Mouse (Mus musculus) gastrocnemius, postnatal 10 days (tissue): ENCODE measurements at regions not wholly inside any gene's neighbourhood (a gene's known extent, or its start where the extent isn't known, plus 50 kb on each side); places are given as distances from the start of the nearest gene placed in this dataset.
A peak's percentile ranks its signal among the peaks of the same experiment; 100 is the strongest.
"Not testable (repeated sequence)": the region's sequence is repeated elsewhere in the genome, so short reads cannot be mapped to it uniquely, and the experiment has no call there.

Source experiments
- DNase-seq: peaks from one replicate; pipeline ENCODE4 v3.0.0; 2021; ENCODE audit warnings: mixed read lengths

DNA sequence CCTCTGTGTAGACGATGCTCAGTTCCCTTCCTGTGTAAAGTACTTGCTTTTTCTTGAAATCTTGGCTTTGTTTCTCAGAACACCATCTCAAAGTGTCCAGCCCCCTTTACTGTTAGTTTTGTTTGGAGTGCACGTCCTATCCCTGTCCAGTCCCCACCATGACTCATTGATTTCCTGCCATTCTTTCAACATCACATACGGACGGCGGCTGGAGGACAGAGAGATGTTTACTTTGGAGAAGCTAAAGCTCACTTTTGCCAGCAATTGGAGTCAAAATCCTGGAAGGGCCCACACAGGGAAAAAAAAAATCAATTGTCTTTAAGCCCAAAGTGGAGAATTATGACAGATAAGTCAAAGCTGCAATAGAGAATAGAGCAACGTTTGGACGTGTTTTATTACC is 51.8 kb downstream of the Gm5426 start:
- no peak for DNase-seq

DNA sequence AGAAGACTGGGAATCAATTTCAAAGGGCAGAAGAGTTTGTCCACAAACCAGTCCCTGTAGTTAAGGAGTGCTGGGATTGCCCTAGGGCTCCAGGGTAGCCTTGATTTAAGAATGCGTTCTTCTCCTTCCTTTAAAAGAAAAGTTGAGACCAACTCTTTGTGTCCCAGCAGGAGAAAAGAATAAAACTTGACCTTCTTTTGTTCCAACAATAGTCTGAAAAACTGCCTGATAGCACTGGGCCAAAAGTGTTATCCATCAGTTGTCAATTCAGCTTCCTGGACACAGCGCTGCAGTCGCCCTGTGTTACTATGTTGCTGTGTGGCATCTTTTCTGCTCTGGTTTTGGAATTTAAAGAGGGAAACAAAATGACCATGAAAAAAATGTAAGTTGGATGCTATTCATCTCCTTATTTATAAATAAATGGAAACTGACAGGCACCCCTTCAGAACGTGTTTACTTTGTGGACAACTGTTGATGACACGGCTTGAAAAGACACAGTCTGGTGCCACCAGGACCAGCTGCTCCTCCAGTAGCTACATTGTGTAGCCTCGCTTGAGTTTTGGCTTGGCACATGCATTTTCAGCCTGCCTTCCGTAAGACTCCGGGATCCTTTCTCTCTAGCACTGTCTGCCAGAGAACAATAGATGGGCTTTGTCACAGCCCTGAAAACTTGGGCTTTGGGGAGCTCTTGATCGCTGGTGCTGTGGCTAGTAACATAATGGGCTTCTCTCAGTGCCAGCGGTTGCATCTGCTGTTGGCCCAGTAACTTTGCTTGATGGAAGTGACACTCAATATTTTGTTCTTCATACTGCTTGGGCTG is 54.0 kb downstream of the Gm5426 start:
- no peak for DNase-seq

- DNase-seq: no peak
These were observed 64.7 kb downstream of the Gm5426 start for GRCm38 (mm10) chr10:96200932-96201641.

DNA sequence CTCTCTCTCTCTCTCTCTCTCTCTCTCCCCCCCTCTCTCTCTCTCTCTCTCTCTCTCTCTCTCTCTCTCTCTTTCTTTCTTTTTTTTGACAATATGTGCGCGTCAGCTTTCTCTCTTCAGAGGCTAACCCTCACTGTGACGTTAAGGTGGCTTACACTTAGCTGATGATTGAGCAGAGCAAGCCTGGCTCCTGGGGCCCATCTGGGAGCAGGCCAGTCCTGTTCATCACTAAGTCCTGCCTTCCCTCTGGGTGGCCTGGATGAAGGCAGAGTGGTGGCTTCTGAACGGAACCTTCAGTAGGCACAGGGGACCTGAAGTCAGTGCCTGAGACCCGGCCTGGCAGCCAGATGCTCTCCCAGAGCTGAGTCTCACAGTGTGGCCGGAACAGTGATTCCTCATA is 65.5 kb downstream of the Gm5426 start:
- no peak for DNase-seq

GRCm38 (mm10) chr10:96202871-96203270 is 66.5 kb downstream of the Gm5426 start:
- no peak for DNase-seq

GRCm38 (mm10) chr10:96204198-96204597 is 67.8 kb downstream of the Gm5426 start:
- DNase-seq: no peak

DNA sequence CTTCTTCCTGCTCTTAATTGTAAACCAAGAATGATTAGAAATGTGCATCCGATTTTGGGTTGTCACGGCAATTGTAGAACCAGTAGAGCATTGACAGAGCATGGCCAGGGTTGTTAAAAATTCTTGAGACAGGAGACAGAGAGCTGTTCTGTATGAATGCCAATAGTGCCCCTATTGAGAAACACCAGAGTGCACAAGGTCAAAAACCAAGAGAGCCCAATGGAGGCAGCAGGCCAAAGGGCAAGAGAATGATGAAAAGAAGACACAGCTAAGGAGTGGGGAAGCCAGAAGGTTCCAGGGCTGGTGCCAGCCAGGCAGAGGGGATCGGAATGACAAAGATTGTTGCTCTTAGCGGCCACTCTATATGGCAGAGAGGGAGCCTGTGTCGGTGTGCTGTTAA is 72.8 kb downstream of the Gm5426 start:
- DNase-seq: no peak

GRCm38 (mm10) chr10:96211189-96211588 is 74.8 kb downstream of the Gm5426 start:
- no peak for DNase-seq

DNA sequence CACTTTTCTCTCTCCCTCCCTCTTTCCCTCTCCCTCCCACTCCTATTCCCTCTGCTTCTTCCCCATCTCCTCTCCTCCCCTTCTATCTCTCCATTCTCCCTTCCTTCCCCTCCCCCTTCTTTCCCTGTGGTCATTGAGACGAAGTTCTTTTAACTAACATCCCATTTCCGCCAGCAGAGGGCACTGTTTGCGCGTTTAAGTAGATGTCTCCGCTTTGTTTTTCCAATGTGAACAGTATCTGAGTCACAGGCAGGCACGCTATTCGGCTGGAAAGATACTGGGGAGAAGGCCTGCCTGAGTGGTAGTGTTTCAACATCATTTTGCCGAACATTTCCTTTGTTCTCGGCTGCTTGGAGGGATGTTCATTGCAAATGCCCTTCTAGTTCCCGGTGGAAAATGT is 77.5 kb downstream of the Gm5426 start:
- DNase-seq: peak; percentile 90

- DNase-seq: no peak
These were observed 77.9 kb downstream of the Gm5426 start for GRCm38 (mm10) chr10:96214285-96214684.

DNA sequence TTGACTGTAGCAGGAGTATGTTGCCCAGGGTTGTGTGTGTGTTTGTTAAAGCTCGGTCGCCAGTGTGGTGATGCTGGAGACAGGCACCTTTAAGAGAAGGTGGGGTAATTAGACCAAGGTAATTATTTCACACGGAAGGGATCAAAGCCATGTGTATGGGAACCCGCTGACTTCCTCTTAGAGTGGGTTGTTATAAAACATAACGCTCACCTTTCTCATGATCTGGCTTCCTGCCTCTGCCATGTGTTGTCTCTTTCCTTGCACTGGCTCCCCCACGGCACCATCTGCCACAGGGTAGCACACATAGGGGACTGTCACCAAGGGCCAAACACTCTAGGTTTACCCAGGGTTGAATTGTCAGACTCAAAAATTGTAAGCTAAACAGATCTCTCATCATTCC is 78.5 kb downstream of the Gm5426 start:
- no peak for DNase-seq

- DNase-seq: no peak
These were observed 84.3 kb downstream of the Gm5426 start for GRCm38 (mm10) chr10:96220731-96221130.

GRCm38 (mm10) chr10:96230391-96230790 is 94.0 kb downstream of the Gm5426 start:
- DNase-seq: no peak

DNA sequence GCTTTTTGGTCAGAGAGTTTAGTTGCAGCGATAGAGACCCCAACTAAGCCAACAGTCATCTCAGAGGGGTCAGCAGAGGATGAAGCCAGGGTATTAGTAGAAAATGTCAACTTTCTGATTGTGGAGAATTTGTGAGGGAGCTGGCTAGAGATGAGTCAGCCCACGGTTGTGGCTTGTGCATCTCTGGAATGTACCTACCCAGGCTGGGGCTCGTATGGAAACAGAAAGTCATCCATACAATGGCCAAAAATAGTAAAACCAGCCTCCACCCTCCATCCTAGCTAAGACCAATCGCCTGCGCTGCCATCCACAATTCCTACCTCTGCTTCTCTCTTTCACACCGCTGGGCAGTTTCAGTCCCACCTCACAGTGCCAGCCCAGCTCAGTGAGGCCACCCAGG is 94.9 kb downstream of the Gm5426 start:
- no peak for DNase-seq

DNA sequence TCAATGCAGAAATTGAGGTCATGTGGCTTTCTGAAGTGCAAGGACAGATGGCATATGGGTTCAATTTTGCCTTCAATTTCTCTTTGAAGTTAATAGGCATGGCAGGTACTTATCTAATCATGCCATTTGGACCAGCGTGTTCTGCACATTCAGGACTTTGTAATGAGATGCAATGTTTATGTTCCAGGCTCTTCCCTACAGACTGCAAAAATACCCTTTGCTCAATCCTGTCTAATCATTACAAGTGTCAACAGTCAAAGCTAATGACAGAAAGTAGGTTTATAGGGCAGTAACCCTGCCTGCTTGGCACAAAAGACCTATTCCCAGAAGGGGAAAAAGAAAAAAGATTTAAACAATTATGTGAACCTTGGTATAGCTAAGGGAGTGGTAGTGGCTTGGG is 96.5 kb downstream of the Gm5426 start:
- DNase-seq: no peak

- no peak for DNase-seq
These were observed 98.4 kb downstream of the Gm5426 start for GRCm38 (mm10) chr10:96234564-96235412.

- DNase-seq: not testable (repeated sequence)
These were observed 99.6 kb downstream of the Gm5426 start for GRCm38 (mm10) chr10:96236031-96236430.

DNA sequence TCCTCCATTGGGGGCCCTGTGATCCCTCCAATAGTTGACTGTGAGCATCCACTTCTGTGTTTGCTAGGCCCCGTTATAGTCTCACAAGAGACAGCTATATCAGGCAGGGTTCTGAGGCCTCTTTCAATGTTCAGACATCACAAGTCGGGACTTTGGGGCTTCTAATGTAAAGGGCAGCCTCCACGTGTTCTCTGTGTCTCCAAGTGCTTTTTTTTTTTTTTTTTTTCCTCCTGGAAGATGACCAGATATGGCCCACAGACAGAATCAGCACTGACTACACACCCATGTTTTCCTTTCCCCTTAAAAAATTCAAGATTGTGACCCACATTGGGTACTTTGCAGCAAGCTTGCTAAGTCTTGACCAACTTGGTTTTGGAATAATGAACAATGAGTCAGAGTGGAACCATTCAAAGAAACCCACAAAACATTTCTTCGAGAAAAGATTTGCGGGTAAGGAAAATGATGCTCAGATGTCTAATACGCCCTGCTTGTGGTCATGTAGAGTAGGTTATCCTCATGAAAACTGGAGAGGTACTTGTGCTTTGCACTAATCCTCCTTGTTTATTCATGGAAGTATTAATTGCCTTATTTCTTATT is 100.5 kb downstream of the Gm5426 start:
- no peak for DNase-seq

DNA sequence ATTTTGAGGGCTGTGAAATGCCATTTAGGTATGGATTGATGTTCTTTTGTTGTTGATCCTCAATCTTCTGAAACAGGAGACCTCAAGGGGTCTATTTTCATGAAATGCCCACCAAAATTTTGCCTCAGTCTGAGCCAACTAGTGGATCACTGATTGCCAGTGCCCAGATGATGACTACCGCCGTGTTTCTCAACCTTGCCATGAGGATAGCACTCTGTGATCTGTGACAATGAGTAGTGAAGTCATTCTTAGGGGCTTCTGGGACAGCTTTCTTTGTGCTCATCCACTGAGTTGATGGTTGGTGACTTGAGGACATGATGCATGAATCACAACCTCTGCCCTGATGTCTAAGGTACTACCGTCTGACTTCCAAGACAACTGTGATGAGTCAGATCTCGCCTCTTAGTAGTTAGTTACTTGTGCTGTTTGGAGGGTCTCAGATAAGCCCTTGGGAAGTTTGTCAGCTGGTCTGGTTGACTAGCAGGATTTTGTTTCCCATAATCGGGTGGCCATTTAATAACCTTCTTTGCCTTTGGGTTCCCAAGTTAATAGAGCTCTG is 101.2 kb downstream of the Gm5426 start:
- DNase-seq: no peak

DNA sequence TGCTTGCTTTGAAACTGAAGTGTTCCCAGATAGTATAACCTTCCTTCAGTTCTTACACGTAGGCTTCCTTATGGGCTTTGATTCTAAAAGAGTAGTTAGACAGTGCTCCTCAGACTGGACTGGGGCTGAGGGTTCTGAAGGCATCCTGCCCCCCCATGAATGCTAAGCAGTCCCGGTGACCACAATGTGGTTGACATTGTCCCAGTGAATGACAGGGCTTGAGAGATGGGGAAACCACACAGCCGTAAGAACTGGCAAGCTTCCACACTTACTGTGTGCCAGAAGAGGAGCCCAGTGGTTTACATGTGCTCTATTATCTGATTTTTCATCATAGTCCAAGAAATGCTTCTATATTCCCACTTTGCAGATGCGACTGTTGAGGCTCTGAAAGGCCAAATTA is 101.8 kb downstream of the Gm5426 start:
- no peak for DNase-seq

GRCm38 (mm10) chr10:96238850-96239249 is 102.4 kb downstream of the Gm5426 start:
- no peak for DNase-seq

GRCm38 (mm10) chr10:96240591-96240990 is 104.2 kb downstream of the Gm5426 start:
- no peak for DNase-seq
